Mouse (Mus musculus) neutrophil, adult 65 days (primary cell): ENCODE measurements around the gene Rnd1. TPM values are rescaled to one million over a fixed set of nuclear protein-coding genes. Genes with fewer than 3 reads are reported as not detected.

Experiments
- total RNA-seq: library from RNA; stranded (reverse); gene quantifications from 2 replicates; pipeline ENCODE4 v1.2.4, GENCODE M21; 2023

The Rnd1 gene
- total RNA-seq, result 16.4 and 16.6 TPM in 2 replicates

GRCm38 (mm10) chr15:98676940-98677728, at the start of gene Rnd1:
TSS of gene Rnd1 (minus strand) at chr15:98677461.

GRCm38 (mm10) chr15:98707766-98708372, 30.6 kb upstream of the Rnd1 start, which contains the start of gene Ccdc65:
TSS of gene Ccdc65 (plus strand) at chr15:98708207.

GRCm38 (mm10) chr15:98662567-98663545, 14.4 kb downstream of the Rnd1 start, which contains the start of gene Ddx23:
TSS of gene Ddx23 (minus strand) at chr15:98662894.

GRCm38 (mm10) chr15:98630540-98630939, 46.7 kb downstream of the Rnd1 start, which contains the start of gene Cacnb3:
TSS of gene Cacnb3 (plus strand) at chr15:98630840.

Other genes starting within 250 kb of the Rnd1 start
- gene Olfr282, start 246.2 kb downstream of the Rnd1 start, total RNA-seq, result not detected in 2 replicates
- gene Olfr281, start 224.9 kb downstream of the Rnd1 start, total RNA-seq, result not detected in 2 replicates
- not detected in 2 replicates for gene OR5BS1P, start 207.6 kb downstream of the Rnd1 start, total RNA-seq
- gene Lalba, start 194.7 kb downstream of the Rnd1 start, total RNA-seq, result not detected in 2 replicates
- not detected in 2 replicates for gene Olfr279, start 185.1 kb downstream of the Rnd1 start, total RNA-seq
- gene Kansl2, start 143.2 kb downstream of the Rnd1 start, total RNA-seq, result 20.3 and 31.7 TPM in 2 replicates
- gene Ccnt1, start 106.5 kb downstream of the Rnd1 start, total RNA-seq, result 156 and 177 TPM in 2 replicates
- not detected in 2 replicates for gene 4930415O20Rik, start 106.5 kb downstream of the Rnd1 start, total RNA-seq
- gene Adcy6, start 67.4 kb downstream of the Rnd1 start, total RNA-seq, result 1.5 and 2.5 TPM in 2 replicates
- 0.43 and 1.2 TPM in 2 replicates for gene Cacnb3, start 46.6 kb downstream of the Rnd1 start, total RNA-seq
- gene Ddx23, start 14.6 kb downstream of the Rnd1 start, total RNA-seq, result 68.1 and 73.5 TPM in 2 replicates
- not detected in 2 replicates for gene Ccdc65, start 30.7 kb upstream of the Rnd1 start, total RNA-seq
- gene Fkbp11, start 50.7 kb upstream of the Rnd1 start, total RNA-seq, result 1.4 and 2.0 TPM in 2 replicates
- gene Arf3, start 85.8 kb upstream of the Rnd1 start, total RNA-seq, result 72.9 and 90.8 TPM in 2 replicates
- gene Wnt10b, start 100.7 kb upstream of the Rnd1 start, total RNA-seq, result 0.18 TPM in 1 of 2 replicates, not detected in the other
- not detected in 2 replicates for gene Wnt1, start 112.4 kb upstream of the Rnd1 start, total RNA-seq
- not detected in 2 replicates for gene Ddn, start 132.0 kb upstream of the Rnd1 start, total RNA-seq
- gene Prkag1, start 154.1 kb upstream of the Rnd1 start, total RNA-seq, result 158 and 237 TPM in 2 replicates
- gene Kmt2d, start 193.7 kb upstream of the Rnd1 start, total RNA-seq, result 122 and 166 TPM in 2 replicates
- 2.0 and 3.1 TPM in 2 replicates for gene Rhebl1, start 217.1 kb upstream of the Rnd1 start, total RNA-seq
- gene Dhh, start 221.1 kb upstream of the Rnd1 start, total RNA-seq, result not detected in 2 replicates
- 106 and 139 TPM in 2 replicates for gene Lmbr1l, start 240.8 kb upstream of the Rnd1 start, total RNA-seq